Mouse (Mus musculus): ENCODE data around the gene Bphl.
"Not testable (repeated sequence)": the region's sequence is repeated elsewhere in the genome, so short reads cannot be mapped to it uniquely, and the experiment has no call there.

Bphl gene

GRCm38 (mm10) chr13:34051692-34052091, 14.3 kb downstream of the Bphl start:
- no peak for DNase-seq (ENCODE audit: low read depth, low spot score)

GRCm38 (mm10) chr13:34053673-34054282, 16.4 kb downstream of the Bphl start:
- no peak for DNase-seq (ENCODE audit: low read depth, low spot score)

GRCm38 (mm10) chr13:34054391-34054790, 17.0 kb downstream of the Bphl start:
- DNase-seq (ENCODE audit: low read depth, low spot score): no peak

- no peak for DNase-seq (ENCODE audit: low read depth, low spot score)
Measured at GRCm38 (mm10) chr13:34054983-34055382, 17.6 kb downstream of the Bphl start.

GRCm38 (mm10) chr13:34057252-34057651, 19.9 kb downstream of the Bphl start:
- peak; percentile 23 for DNase-seq (ENCODE audit: low read depth, low spot score)

- no peak for DNase-seq (ENCODE audit: low read depth, low spot score)
Measured at GRCm38 (mm10) chr13:34060061-34060460, 22.7 kb downstream of the Bphl start.

- no peak for DNase-seq (ENCODE audit: low read depth, low spot score)
Measured at GRCm38 (mm10) chr13:34062466-34062865, 25.1 kb downstream of the Bphl start.

GRCm38 (mm10) chr13:34066351-34066750, 29.0 kb downstream of the Bphl start:
- no peak for DNase-seq (ENCODE audit: low read depth, low spot score)

GRCm38 (mm10) chr13:34070296-34070695, 32.9 kb downstream of the Bphl start:
- peak; percentile 60 for DNase-seq (ENCODE audit: low read depth, low spot score)

GRCm38 (mm10) chr13:34071836-34072235, 34.4 kb downstream of the Bphl start:
- no peak for DNase-seq (ENCODE audit: low read depth, low spot score)

GRCm38 (mm10) chr13:34072847-34073246, 35.5 kb downstream of the Bphl start:
- no peak for DNase-seq (ENCODE audit: low read depth, low spot score)

- not testable (repeated sequence) for DNase-seq (ENCODE audit: low read depth, low spot score)
Measured at GRCm38 (mm10) chr13:34074441-34074840, 37.0 kb downstream of the Bphl start.

GRCm38 (mm10) chr13:34075893-34076292, 38.5 kb downstream of the Bphl start:
- DNase-seq (ENCODE audit: low read depth, low spot score): not testable (repeated sequence)

GRCm38 (mm10) chr13:34076561-34077491, 39.4 kb downstream of the Bphl start:
- DNase-seq (ENCODE audit: low read depth, low spot score): peak; percentile 51

GRCm38 (mm10) chr13:34077492-34078271, 40.3 kb downstream of the Bphl start, which contains the start of gene Tubb2a:
TSS of gene Tubb2a (minus strand) at chr13:34078007.
- peak; percentile 89 for DNase-seq (ENCODE audit: low read depth, low spot score)

- no peak for DNase-seq (ENCODE audit: low read depth, low spot score)
Measured at GRCm38 (mm10) chr13:34078500-34079280, 41.3 kb downstream of the Bphl start.

- DNase-seq (ENCODE audit: low read depth, low spot score): no peak
Measured at GRCm38 (mm10) chr13:34079801-34080200, 42.4 kb downstream of the Bphl start.

- DNase-seq (ENCODE audit: low read depth, low spot score): no peak
Measured at GRCm38 (mm10) chr13:34081926-34082325, 44.5 kb downstream of the Bphl start.

GRCm38 (mm10) chr13:34084026-34084750, 46.8 kb downstream of the Bphl start:
- no peak for DNase-seq (ENCODE audit: low read depth, low spot score)

GRCm38 (mm10) chr13:34087052-34087812, 49.8 kb downstream of the Bphl start:
- no peak for DNase-seq (ENCODE audit: low read depth, low spot score)
